Mouse (Mus musculus) ES-Bruce4 (cell line): Measurements from ENCODE around the gene Grm8.

Experiments used
- CTCF ChIP-seq: IDR thresholded peaks from one replicate; pipeline ENCODE4 v1.8.1; 2011; ENCODE audit warnings: low read depth, low read length
- EP300 ChIP-seq: IDR thresholded peaks from 2 replicates; pipeline ENCODE4 v1.6.1; 2011; ENCODE audit warnings: low read depth, low read length; ENCODE audit not compliant: insufficient read depth
- POLR2A ChIP-seq: IDR thresholded peaks from one replicate; pipeline ENCODE4 v1.8.1; 2011; ENCODE audit warnings: low read length; ENCODE audit not compliant: insufficient read depth

DNA sequence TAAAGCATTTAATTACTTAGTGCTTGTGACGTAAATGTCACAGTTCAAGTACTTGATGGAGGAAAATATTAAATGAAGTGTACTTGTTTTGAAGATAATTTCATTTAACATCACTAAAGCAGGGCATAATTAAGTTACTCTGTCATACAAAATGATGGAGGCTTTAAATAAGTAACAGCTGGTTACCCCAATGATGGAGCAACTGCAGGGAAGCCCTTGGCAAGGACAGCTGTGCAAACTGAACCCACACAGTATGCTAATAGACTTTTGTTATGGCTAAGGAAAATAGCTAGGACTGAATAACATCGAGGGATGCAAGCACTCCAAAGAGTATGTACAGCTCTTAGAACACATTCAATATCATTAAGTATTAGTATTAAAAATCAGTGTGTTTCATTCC, 829.6 kb downstream of the Grm8 start:
- TF ChIP-seq CTCF: no peak
- no peak for TF ChIP-seq POLR2A
- TF ChIP-seq EP300: no peak
